ENCODE assay signal across 28 mouse cellular contexts in genomic region chr3:84394841-84395447, GRCm38 (mm10).
DNase-seq lines count a peak whose midpoint lies in the region; ATAC-seq lines count a peak whose summit lies in the region.
"Had no signal": no experiment of that assay in that cellular context is flagged by ENCODE, and none has a peak within 500 bp of the region (broad histone marks: within the 10 kb centered on the region; RNA-seq: fewer than 3 reads in every experiment).

No protein-coding gene starts in this region.

- peaks cover 21% of the 10 kb centered on the region for H3K9me3 ChIP-seq in megakaryocyte, embryonic 14.5 days
- H3K9me3 ChIP-seq: G1E; hindbrain, embryonic 13.5 days; liver, embryonic 15.5 days; midbrain, embryonic 12.5 days; neural tube, embryonic 15.5 days had no signal

- H3K4me3 ChIP-seq in megakaryocyte, embryonic 14.5 days (replicated peaks), result peak overlapping the region; percentile 53
- H3K4me3 ChIP-seq: gastrocnemius, adult 2 months; hindbrain, embryonic 13.5 days; limb, embryonic 12.5 days; liver, embryonic 15.5 days; midbrain, embryonic 12.5 days; neural tube, embryonic 15.5 days had no signal

- no peak for ATAC-seq in megakaryocyte, adult 5-6 weeks (ENCODE audit: poor library complexity, severe bottlenecking)
- ATAC-seq in activated CD4-positive, CD25-positive, alpha-beta regulatory T cell, adult 4 months, result peak; percentile 57
- ATAC-seq in inflammation-experienced regulatory T-cells, adult 6 months, result peak; percentile 78
- ATAC-seq: forebrain, embryonic 16.5 days had no signal

- peaks cover 29% of the 10 kb centered on the region for H3K27me3 ChIP-seq in megakaryocyte, embryonic 14.5 days (replicated peaks)
- H3K27me3 ChIP-seq: hindbrain, embryonic 13.5 days; limb, embryonic 12.5 days; midbrain, embryonic 12.5 days; neural tube, embryonic 15.5 days had no signal

- peaks cover 8% of the 10 kb centered on the region for H3K4me1 ChIP-seq in megakaryocyte, embryonic 14.5 days
- H3K4me1 ChIP-seq: hindbrain, embryonic 13.5 days; limb, embryonic 12.5 days; midbrain, embryonic 12.5 days had no signal

- H3K36me3 ChIP-seq in megakaryocyte, embryonic 14.5 days (replicated peaks; ENCODE audit: low read length), result no peaks in the 10 kb centered on the region
- H3K36me3 ChIP-seq: G1E; hindbrain, embryonic 13.5 days; limb, embryonic 12.5 days; liver, embryonic 15.5 days; midbrain, embryonic 12.5 days; neural tube, embryonic 15.5 days had no signal

- DNase-seq in adrenal gland, postnatal 14 days, result peak; percentile 75
- no peak for DNase-seq in cerebellum, adult 9-10 months
- no peak for DNase-seq in c-Kit-positive CD71-positive TER-119-positive erythroid progenitor cells, embryonic 14.5 days (ENCODE audit: low spot score)
- no peak for DNase-seq in lung, postnatal 25 days (ENCODE audit: low spot score)
- DNase-seq: cerebellum, adult 2 months; cerebellum, postnatal 25 days; gastrocnemius, adult 2 months; gastrocnemius, postnatal 36 days; heart, adult 18-20 months; heart, postnatal 4 days; kidney, adult 18-20 months; layer of hippocampus, adult 9-11 months; lung, embryonic 14.5 days; lung, postnatal 14 days; right cerebral cortex, postnatal 25 days; thymus, adult 18-20 months; thymus, postnatal 25 days had no signal
